Mouse (Mus musculus) gonadal fat pad, adult 2 months (tissue): ENCODE data around the gene Acot7. TPM values are rescaled to one million over a fixed set of nuclear protein-coding genes. Genes with fewer than 3 reads are reported as not detected.

ENCODE experiments used
- DNase-seq: peaks from one replicate; pipeline ENCODE4 v3.0.0-alpha.2; 2012; ENCODE audit warnings: low read depth
- polyA plus RNA-seq: library from polyadenylated mRNA; depleted of rRNA; stranded (reverse); fragments of >200 nt; gene quantifications from 2 replicates; pipeline ENCODE4 v1.2.3, GENCODE M21; 2012; rRNA removed

Gene Acot7
- polyA plus RNA-seq, 1 experiment, result 25.6 TPM

DNA sequence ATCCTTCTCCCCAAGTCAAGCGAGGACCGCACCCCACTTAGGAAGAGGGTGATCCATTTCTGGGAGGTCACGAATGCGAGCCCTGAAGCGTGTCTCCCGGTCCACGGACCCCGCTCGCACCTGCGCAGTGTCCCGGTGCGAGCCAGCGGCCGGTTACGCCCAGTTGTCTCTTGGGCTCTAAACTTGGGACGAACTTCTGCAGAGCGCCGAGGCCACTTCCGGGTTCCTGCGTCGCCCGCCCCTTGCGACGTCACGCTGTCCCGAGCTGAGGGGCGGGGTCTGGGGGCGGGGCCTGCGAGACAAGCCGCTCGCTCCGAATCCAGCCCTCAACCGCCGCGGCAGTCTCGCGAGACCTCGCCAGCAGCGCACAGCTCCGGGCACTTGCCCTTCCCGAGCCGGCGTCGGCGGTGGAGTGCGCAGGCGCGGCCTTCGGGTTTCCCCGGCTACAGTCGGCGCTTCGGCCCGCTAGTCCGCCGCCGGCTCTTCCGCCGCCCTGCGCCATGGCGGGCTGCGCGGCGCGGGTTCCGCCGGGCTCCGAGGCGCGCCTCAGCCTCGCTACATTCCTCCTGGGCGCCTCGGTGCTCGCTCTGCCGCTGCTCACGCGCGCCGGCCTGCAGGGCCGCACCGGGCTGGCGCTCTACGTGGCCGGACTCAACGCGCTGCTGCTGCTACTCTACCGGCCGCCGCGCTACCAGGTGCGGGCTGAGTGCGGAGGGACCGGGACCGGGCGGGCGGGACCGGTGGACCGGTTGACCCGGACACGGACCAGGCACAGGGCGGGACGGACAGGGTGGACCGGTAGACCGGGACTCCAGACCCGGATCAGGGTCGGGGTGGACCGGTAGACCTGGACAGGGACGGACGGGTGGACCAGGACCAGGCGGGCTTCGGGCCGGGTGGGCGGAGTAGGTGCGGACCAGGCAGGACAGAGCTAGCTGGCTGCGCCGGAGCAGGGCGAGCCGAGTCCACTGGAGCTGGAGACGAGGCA, 119.2 kb downstream of the Acot7 start, which contains the start of gene Icmt:
Gene Icmt, plus strand, starts transcription at position 354 of the 988 bp plus-strand sequence.
- peak; percentile 61 for DNase-seq

GRCm38 (mm10) chr4:152298836-152299235, 120.9 kb downstream of the Acot7 start:
- no peak for DNase-seq

GRCm38 (mm10) chr4:152300375-152300774, 122.4 kb downstream of the Acot7 start:
- DNase-seq, result no peak

DNA sequence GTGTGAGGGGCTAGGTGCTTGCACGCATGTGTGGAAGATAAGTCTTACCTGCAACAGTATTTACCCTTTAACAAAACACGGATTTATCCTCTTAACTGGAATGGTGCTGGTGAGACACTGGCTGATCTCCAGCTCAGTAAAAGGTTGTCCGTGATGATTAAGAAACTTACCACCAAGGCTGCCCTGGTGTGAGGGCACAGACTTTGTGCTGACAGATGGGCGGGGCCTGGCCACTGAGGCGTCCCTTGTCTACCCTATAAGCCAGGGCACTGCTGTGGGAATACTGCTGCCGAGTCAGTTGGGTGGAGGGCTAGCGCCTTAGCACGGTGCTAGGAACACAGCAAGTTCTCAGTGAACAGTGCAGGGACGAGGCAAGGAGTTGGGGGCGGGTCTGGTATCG, 124.1 kb downstream of the Acot7 start:
- no peak for DNase-seq

GRCm38 (mm10) chr4:152303172-152303571, 125.2 kb downstream of the Acot7 start:
- DNase-seq, result no peak

GRCm38 (mm10) chr4:152304685-152305084, 126.8 kb downstream of the Acot7 start:
- DNase-seq, result no peak

DNA sequence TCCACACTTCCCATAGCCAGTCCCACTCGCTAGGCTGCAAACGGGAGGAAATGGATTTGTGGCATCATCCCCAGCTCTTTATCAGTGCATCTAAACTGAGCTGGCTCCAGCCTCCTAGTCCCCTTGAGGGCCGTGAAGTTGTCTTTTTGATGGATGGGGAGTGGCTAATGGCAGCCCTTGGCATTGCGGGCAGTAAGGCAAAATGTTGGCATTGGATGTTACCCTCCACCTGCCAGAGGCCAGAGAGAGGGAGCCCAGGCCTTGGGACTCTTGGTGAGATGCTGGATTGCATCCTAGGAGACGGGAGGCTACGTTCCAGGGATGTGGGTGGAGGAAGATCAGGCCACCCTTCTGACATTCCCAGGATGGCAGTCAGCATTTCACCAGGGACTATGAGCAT, 128.1 kb downstream of the Acot7 start:
- no peak for DNase-seq

DNA sequence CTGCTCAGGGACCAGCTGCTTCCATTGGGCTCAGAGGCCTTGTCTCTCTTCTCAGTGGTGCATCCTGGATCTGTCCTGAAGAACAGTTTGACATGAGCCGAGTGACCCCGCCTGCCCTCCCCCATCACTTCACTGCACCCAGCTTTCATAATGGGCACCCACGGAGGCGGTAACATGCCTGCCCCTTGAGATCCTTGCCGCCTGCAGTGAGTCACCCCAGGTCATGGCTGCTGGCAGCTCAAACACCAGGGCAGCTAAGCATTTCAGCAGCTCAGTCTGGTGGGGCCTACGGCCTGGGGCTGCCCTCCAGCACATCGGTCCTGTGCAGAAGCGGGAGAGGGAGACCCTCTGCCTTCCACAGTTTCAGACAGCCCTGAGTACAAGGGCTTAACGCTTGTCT, 129.6 kb downstream of the Acot7 start:
- no peak for DNase-seq

DNA sequence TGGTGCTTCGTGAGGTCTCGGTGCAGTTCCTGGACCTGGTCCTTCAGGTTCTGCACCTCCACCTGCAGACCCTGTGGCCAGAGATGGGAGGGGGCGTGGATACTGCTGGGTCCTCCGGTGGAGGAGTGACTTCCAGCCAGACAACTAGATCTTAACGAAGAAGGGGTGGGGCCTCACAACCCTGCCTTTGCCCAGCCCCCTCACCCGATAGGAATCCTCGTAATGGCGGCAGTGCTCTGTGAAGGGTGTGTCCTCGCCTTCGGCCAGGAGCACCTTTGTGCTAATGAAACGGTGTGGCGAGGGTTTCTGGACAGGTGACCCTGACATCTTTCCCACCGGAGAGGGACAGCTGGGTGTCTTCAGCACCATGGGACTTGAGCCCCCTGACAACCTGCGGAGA, 134.3 kb downstream of the Acot7 start:
- no peak for DNase-seq

- DNase-seq, result no peak
Measured at GRCm38 (mm10) chr4:152313211-152313632, 135.3 kb downstream of the Acot7 start.

- no peak for DNase-seq
Measured at GRCm38 (mm10) chr4:152313934-152314333, 136.0 kb downstream of the Acot7 start.

DNA sequence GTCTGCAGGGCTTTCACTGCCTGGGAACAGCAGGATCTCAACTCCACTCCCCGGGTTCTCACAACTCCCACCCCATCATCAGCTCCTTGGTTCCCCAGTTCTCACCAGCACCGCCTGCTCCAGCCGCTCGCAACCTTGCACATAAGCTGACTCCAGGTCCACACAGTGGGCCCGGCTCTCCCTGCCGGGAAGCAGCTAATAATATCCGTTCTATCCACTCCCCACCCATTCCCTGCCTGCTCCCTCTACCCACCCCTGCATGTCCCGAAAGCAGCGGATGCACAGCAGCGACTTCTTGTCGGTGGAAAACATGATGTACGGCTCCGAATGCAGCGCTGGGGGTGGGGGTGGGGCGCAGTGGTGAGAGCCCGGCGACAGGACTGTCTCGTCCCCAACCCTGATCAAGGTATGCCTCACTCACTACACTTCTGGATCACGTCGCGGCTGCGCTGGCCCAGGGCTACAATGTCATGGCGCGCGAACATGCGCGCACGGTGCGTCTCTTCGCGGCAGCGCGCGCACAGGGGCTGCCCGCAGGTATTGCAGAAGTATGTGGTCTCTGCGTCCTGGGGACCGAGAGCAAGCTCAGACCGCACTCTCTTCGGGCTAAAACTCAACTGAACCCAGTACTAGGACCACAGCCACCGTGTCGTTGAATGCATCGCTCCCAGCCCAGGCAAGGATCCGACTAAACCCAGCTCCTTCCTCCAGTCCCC, 137.7 kb downstream of the Acot7 start:
- no peak for DNase-seq

GRCm38 (mm10) chr4:152317631-152318033, 139.7 kb downstream of the Acot7 start:
- no peak for DNase-seq

DNA sequence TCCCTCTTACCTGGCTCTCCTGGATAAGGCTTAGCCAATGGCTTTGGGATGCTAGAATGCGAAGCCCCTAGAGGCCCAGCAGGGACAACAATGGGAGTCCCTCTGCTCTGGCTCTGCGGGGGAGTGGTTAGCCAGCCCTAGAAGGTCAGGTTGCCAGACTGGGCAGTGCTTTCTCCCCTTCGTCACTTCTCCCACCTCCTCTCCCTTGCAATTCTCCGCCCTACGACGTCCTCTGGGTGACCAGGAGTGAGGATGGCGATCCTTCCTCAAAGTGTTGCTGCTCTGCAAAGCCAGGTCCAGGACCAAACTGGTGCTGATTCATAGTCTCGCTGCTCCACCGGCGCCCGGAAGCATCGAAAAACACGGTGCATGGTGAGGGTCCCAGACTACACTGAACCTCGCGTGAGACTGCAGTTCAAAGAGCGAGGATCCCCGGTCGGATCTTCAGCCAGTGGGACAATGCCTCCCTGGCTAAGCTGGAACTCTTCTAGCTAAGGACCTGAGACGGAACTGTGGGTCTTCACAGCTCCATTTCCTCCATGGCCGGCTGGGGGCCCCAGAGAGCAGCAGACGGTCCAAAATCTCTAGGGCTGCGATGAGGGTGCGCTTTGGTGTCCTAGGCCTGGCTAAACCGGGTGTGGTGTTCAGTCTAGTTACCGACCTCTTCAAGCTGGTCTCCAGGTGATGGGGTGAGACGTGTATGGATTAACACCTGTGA, 140.7 kb downstream of the Acot7 start, which contains the start of gene Rnf207:
Gene Rnf207, minus strand, starts transcription at position 477 of the 718 bp plus-strand sequence.
- DNase-seq, result no peak

Other genes with a start within 250 kb of the Acot7 start
- gene Dnajc11, start 244.4 kb upstream of the Acot7 start, polyA plus RNA-seq, result 62.3 and 66.7 TPM in 2 replicates
- 44.1 and 51.3 TPM in 2 replicates for gene Thap3, start 189.1 kb upstream of the Acot7 start, polyA plus RNA-seq
- gene Phf13, start 181.9 kb upstream of the Acot7 start, polyA plus RNA-seq, result 11.3 and 14.8 TPM in 2 replicates
- gene Klhl21, start 169.3 kb upstream of the Acot7 start, polyA plus RNA-seq, result 20.5 and 29.4 TPM in 2 replicates
- gene Zbtb48, start 150.5 kb upstream of the Acot7 start, polyA plus RNA-seq, result 9.8 and 12.8 TPM in 2 replicates
- gene Tas1r1, start 139.6 kb upstream of the Acot7 start, polyA plus RNA-seq, result 3.3 and 4.0 TPM in 2 replicates
- gene Nol9, start 138.8 kb upstream of the Acot7 start, polyA plus RNA-seq, result 20.1 and 21.2 TPM in 2 replicates
- gene Plekhg5, start 105.6 kb upstream of the Acot7 start, polyA plus RNA-seq, result 35.0 and 37.7 TPM in 2 replicates
- 5.9 and 6.1 TPM in 2 replicates for gene Tnfrsf25, start 62.2 kb upstream of the Acot7 start, polyA plus RNA-seq
- 83.7 and 126 TPM in 2 replicates for gene Espn, start 25.8 kb upstream of the Acot7 start, polyA plus RNA-seq
- gene Hes2, start 19.3 kb upstream of the Acot7 start, polyA plus RNA-seq, result 0.32 and 0.39 TPM in 2 replicates
- gene Gpr153, start 96.1 kb downstream of the Acot7 start, polyA plus RNA-seq, result 23.2 and 39.4 TPM in 2 replicates
- gene Hes3, start 113.5 kb downstream of the Acot7 start, polyA plus RNA-seq, result not detected in 2 replicates
- 35.4 and 38.1 TPM in 2 replicates for gene Icmt, start 119.1 kb downstream of the Acot7 start, polyA plus RNA-seq
- 3.5 and 6.1 TPM in 2 replicates for gene Rnf207, start 140.9 kb downstream of the Acot7 start, polyA plus RNA-seq
- 60.1 and 82.3 TPM in 2 replicates for gene Rpl22, start 147.6 kb downstream of the Acot7 start, polyA plus RNA-seq
- gene Chd5, start 160.5 kb downstream of the Acot7 start, polyA plus RNA-seq, result 0.28 and 0.49 TPM in 2 replicates